Mouse (Mus musculus) intestine, postnatal 0 days (tissue): ENCODE data around the gene Gm10135. TPM values are rescaled to one million over a fixed set of nuclear protein-coding genes. Genes with fewer than 3 reads are reported as not detected.
"Not testable (repeated sequence)": the region's sequence is repeated elsewhere in the genome, so short reads cannot be mapped to it uniquely, and the experiment has no call there.

Source experiments
- ATAC-seq: fragments of 200-750 bp; cut with Nextera tagmentation; 2 replicates; pipeline ENCODE4 v1.8.0; 2017; ENCODE audit warnings: mild to moderate bottlenecking, moderate TSS enrichment, moderate library complexity
- H3K27ac ChIP-seq: fragments of 300-500 bp; sonication (generic); 2 replicates; pipeline ENCODE4 v1.5.1; 2014; ENCODE audit warnings: mild to moderate bottlenecking, low read depth, low read length, moderate library complexity
- H3K27me3 ChIP-seq: fragments of 300-500 bp; sonication (generic); replicated peaks from 2 replicates; pipeline ENCODE4 v1.6.1; 2014; ENCODE audit warnings: low read length, mixed read lengths; ENCODE audit not compliant: control insufficient read depth, insufficient read depth
- H3K36me3 ChIP-seq: fragments of 300-500 bp; sonication (generic); 2 replicates; pipeline ENCODE4 v1.6.1; 2014; ENCODE audit warnings: mild to moderate bottlenecking, moderate library complexity; ENCODE audit not compliant: control insufficient read depth, insufficient read depth
- H3K4me1 ChIP-seq: fragments of 300-500 bp; sonication (generic); replicated peaks from 2 replicates; pipeline ENCODE4 v1.6.1; 2014; ENCODE audit warnings: antibody characterized with exemption, low read length, mixed read lengths; ENCODE audit not compliant: control insufficient read depth, insufficient read depth
- H3K4me2 ChIP-seq: fragments of 300-500 bp; sonication (generic); replicated peaks from 2 replicates; pipeline ENCODE4 v1.6.1; 2014; ENCODE audit warnings: low read depth, mild to moderate bottlenecking, moderate library complexity
- H3K4me3 ChIP-seq: fragments of 300-500 bp; sonication (generic); 2 replicates; pipeline ENCODE4 v1.5.1; 2014; ENCODE audit warnings: low read depth, low read length
- H3K9ac ChIP-seq: fragments of 300-500 bp; sonication (generic); 2 replicates; pipeline ENCODE4 v1.6.1; 2014; ENCODE audit warnings: mild to moderate bottlenecking, low read depth, low read length
- H3K9me3 ChIP-seq: fragments of 300-500 bp; sonication (generic); 2 replicates; pipeline ENCODE4 v1.6.1; 2016; ENCODE audit warnings: mixed run types; ENCODE audit not compliant: control insufficient read depth
- CTCF ChIP-seq: sonication (generic); IDR thresholded peaks from 2 replicates; pipeline ENCODE4 v1.5.1; 2016; ENCODE audit warnings: low read depth, mild to moderate bottlenecking, control low read depth, antibody characterized with exemption, moderate library complexity
- WGBS: fragments of 180-500 bp; shearing (Covaris S2); extraction: QIAGEN DNeasy Blood & Tissue Kit; methylation state at CpG from one replicate; pipeline ENCODE4 v1.1.7; 2014; 5-methylcytosine and 5-hydroxymethylcytosine counted together
- polyA plus RNA-seq: library from polyadenylated mRNA; unstranded; fragments of >200 nt; fragmentation: Nextera tagmentation; extraction: Ambion mirVana; gene quantifications from 2 replicates; pipeline ENCODE4 v1.2.1, GENCODE M21; 2015

The Gm10135 gene
- not detected in 2 replicates for polyA plus RNA-seq

DNA sequence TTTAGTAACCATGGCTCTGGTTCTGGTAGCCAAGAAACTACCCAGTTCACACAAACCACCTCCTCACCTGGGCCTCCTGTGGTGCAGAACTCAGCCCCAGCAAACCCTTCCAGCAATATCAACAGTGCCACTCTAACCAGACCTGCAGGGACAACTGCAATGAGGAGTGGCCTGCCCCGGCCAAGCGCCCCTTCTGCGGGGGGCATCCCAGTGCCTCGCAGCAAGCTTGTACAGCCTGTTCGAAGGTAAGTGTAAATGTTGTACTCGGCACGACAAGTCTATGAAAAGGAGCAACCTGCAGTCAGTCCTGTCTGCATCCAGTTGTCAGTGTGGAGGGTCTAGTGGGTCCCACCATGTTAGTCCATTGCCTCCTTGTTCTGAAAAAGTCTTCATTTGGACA, at the start of gene Gm10135:
TSS of gene Gm10135 (minus strand) at position 101 of the 400 bp plus-strand sequence.
- no peak for ATAC-seq
- 95% methylated on average over 7 of the region's 7 CpGs for WGBS
- no peaks in the 10 kb centered on the region for H3K27me3 ChIP-seq
- H3K4me2 ChIP-seq, result no peak within 1 kb of the TSS
- no peak within 1 kb of the TSS for H3K4me3 ChIP-seq
- H3K4me1 ChIP-seq, result no peaks in the 10 kb centered on the region
- no peak for TF ChIP-seq CTCF
- no peak within 1 kb of the TSS for H3K27ac ChIP-seq
- peaks cover 16% of the 10 kb centered on the region for H3K36me3 ChIP-seq
- H3K9ac ChIP-seq, result no peak within 1 kb of the TSS; the same call in 1 of the 2 replicates
- H3K9me3 ChIP-seq, result no peaks in the 10 kb centered on the region

DNA sequence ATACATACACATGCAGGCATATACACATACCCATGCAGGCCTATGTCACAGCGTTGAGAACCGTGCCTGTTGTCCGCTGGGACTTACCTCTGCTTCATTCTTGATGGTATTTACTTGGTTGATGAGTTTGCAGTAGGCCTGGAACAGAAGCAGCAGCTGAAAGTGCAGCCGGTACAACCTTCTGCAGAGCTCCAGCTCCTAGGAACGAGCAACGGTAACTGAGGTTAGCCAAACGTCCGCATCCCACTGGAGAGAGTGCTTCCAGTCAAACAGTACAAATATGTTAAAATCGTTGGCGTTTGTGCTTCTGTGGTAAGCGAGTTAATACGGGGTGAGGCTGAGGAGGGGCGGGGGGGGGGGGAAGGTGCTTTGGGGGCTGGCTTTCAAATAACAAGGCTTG, 49.3 kb upstream of the Gm10135 start:
- WGBS, result 94% methylated on average over 13 of the region's 13 CpGs
- H3K27ac ChIP-seq, result no peak overlapping the region

DNA sequence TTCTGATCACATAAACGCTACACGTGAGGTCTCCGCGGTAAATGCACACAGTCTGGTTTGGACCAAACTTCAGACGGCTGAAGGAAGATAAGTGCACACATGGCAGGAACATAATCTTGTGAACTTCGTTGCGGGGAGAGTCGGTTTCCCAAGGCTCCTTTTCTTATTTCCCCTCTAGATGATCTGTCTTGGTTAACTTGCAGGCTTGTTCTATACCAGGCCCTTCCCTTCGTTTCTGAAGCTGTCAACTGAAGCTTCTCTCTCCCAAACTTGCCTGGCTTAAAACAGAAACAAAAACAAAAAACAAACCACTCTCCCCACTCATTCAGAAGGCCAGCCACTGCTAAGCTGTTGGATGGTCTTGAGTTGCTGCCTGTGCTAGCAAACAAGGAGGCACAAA, 40.2 kb upstream of the Gm10135 start:
- H3K4me1 ChIP-seq, result no peaks in the 10 kb centered on the region
- H3K9me3 ChIP-seq, result no peaks in the 10 kb centered on the region
- ATAC-seq, result no peak
- H3K4me2 ChIP-seq, result no peak overlapping the region
- H3K27me3 ChIP-seq, result peaks cover 4% of the 10 kb centered on the region; the same call in 1 of the 2 replicates
- no peak for TF ChIP-seq CTCF
- WGBS, result 59% methylated on average over 9 of the region's 9 CpGs
- no peak overlapping the region for H3K4me3 ChIP-seq
- 0 out of 2 replicates have a peak, but pooled peaks cover 4% of the 10 kb centered on the region for H3K36me3 ChIP-seq
- no peak overlapping the region for H3K27ac ChIP-seq
- no peak overlapping the region for H3K9ac ChIP-seq

More for the DNA sequence above, 49.3 kb upstream of the Gm10135 start:
- Histone ChIP-seq H3K4me2 (no peak overlapping the region), H3K4me1 (no peaks in the 10 kb centered on the region), H3K9ac (no peak overlapping the region), H3K36me3 (peaks cover 50% of the 10 kb centered on the region), H3K27me3 (no peaks in the 10 kb centered on the region), H3K4me3 (no peak overlapping the region), H3K9me3 (no peaks in the 10 kb centered on the region)
- no peak for ATAC-seq
- TF ChIP-seq CTCF, result no peak

DNA sequence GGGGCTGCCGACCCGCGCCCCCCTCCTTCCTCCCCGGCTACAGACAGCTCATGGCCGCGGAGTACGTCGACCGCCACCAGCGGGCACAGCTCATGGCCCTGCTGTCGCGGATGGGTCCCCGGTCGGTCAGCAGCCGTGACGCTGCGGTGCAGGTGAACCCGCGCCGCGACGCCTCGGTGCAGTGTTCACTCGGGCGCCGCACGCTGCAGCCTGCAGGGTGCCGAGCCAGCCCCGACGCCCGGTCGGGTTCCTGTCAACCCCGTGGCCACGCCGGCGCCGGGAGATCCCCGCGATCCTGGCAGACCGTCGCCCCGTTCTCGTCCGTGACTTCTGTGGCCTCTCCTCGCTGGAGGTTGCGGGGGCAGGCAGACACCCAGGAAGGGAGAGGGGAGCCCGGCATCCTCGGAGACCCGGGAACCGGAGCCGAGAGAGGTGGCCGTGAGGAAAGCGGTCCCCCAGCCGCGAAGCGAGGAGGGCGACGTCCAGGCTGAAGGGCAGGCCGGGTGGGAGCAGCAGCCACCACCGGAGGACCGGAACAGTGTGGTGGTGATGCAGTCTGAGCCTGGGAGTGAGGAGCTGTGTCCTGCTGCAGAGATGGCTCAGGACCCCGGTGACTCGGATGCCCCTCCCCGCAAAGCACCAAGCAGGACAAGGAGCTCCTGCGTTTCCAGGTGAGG, 39.2 kb upstream of the Gm10135 start:
- H3K27me3 ChIP-seq, result not testable (repeated sequence)
- 2% methylated on average over 41 of the region's 65 CpGs for WGBS

DNA sequence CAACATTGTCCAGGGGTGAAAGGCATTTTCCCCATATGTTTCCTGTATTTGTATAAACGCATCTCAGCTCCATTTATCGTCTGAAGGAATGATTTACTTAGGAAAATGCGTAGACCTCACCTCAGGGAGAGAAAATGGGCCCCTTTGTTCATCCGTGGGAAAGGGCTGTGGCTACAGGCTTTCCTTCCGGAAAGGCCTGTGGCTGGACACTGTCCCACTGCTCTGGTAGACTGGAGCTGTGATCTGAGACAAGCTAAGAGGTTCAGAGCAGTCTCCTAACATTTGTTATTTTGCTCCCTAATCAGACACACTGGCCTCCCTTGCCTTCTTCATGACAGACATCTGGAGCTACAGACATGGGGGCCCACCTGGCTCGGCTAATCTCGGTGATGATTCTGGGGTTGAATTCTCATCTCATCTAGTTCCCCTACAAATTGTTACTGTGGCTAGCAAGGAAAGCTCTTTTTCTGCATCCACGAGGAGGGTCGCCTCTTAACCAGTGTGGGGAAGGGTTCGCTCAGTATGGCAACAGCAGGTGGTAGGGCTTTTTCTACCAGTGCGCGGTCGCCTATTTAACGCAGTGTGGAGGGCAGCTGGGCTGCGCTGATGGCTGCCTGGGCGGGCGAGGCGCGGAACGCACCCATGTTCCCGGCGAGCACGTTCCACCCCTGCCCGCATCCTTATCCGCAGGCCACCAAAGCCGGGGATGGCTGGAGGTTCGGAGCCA, 38.5 kb upstream of the Gm10135 start:
- 30% methylated on average over 21 of the region's 27 CpGs for WGBS
- H3K4me3 ChIP-seq, result peak overlapping the region; percentile 37
- H3K27me3 ChIP-seq, H3K27ac ChIP-seq, ATAC-seq, H3K9me3 ChIP-seq, H3K9ac ChIP-seq, H3K36me3 ChIP-seq, H3K4me1 ChIP-seq: not testable (repeated sequence)
- H3K4me2 ChIP-seq, result peak overlapping the region; percentile 68

More for the DNA sequence above, 39.2 kb upstream of the Gm10135 start:
- peak; percentile 45; the same call in 1 of the 2 replicates for ATAC-seq
- H3K4me2 ChIP-seq, result peak overlapping the region; percentile 68
- H3K9me3 ChIP-seq, H3K4me1 ChIP-seq, H3K9ac ChIP-seq, H3K27ac ChIP-seq, H3K36me3 ChIP-seq: not testable (repeated sequence)
- H3K4me3 ChIP-seq, result peak overlapping the region; percentile 37

DNA sequence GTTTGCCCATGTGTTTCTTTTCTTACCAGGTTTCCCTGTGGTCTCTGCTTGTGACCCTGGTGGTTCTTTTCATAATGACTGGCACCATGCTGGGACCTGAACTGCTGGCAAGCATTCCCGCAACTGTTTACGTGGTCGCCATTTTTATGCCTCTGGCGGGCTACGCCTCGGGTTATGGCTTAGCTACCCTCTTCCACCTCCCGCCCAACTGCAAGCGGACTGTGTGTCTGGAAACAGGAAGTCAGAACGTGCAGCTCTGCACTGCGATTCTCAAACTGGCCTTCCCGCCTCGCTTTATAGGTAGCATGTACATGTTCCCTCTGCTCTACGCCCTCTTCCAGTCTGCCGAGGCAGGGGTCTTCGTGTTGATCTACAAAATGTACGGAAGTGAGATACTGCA, 37.3 kb upstream of the Gm10135 start:
- H3K36me3 ChIP-seq, H3K9me3 ChIP-seq, H3K4me1 ChIP-seq, H3K27ac ChIP-seq, ATAC-seq, H3K9ac ChIP-seq, H3K4me3 ChIP-seq, H3K4me2 ChIP-seq: not testable (repeated sequence)
- H3K27me3 ChIP-seq, result peaks cover 17% of the 10 kb centered on the region
- WGBS, result 89% methylated on average over 14 of the region's 16 CpGs
